Comparison of ENCODE assay signal across 19 mouse cellular contexts in genomic region chr2:77247200-77247830, GRCm38 (mm10). TPM values are rescaled to one million over a fixed set of nuclear protein-coding genes. Genes with fewer than 3 reads are reported as not detected.
DNase-seq lines count a peak whose midpoint lies in the region; ATAC-seq lines count a peak whose summit lies in the region.
"Had no signal": no experiment of that assay in that cellular context is flagged by ENCODE, and none has a peak within 500 bp of the region (broad histone marks: within the 10 kb centered on the region; RNA-seq: fewer than 3 reads in every experiment).

No protein-coding gene starts in this region.

- H3K9me3 ChIP-seq in heart, embryonic 13.5 days: no peaks in the 10 kb centered on the region
- H3K9me3 ChIP-seq in kidney, embryonic 15.5 days (replicated peaks): no peaks in the 10 kb centered on the region
- no peaks in the 10 kb centered on the region for H3K9me3 ChIP-seq in kidney, embryonic 14.5 days (ENCODE audit: control insufficient read depth, low read length)
- no peaks in the 10 kb centered on the region for H3K9me3 ChIP-seq in limb, embryonic 10.5 days (replicated peaks)
- H3K9me3 ChIP-seq: liver, embryonic 13.5 days; neural tube, embryonic 13.5 days had no signal

- 77% methylated on average over 10 of the region's 10 CpGs for WGBS in heart, embryonic 13.5 days
- 74% methylated on average over 10 of the region's 10 CpGs for WGBS in kidney, embryonic 15.5 days
- WGBS in kidney, embryonic 14.5 days: 72% methylated on average over 10 of the region's 10 CpGs
- 81% methylated on average over 10 of the region's 10 CpGs for WGBS in limb, embryonic 10.5 days

- no peak overlapping the region for H3K4me2 ChIP-seq in heart, embryonic 13.5 days
- no peak overlapping the region for H3K4me2 ChIP-seq in kidney, embryonic 15.5 days
- no peak overlapping the region for H3K4me2 ChIP-seq in kidney, embryonic 14.5 days (replicated peaks; ENCODE audit: low read depth, low read length)
- H3K4me2 ChIP-seq: liver, embryonic 13.5 days; lung, embryonic 14.5 days; neural tube, embryonic 13.5 days had no signal

- H3K27me3 ChIP-seq in heart, embryonic 13.5 days (replicated peaks): no peaks in the 10 kb centered on the region
- H3K27me3 ChIP-seq in kidney, embryonic 15.5 days: no peaks in the 10 kb centered on the region
- no peaks in the 10 kb centered on the region for H3K27me3 ChIP-seq in kidney, embryonic 14.5 days (ENCODE audit: control insufficient read depth, insufficient read depth, low read length)
- no peaks in the 10 kb centered on the region for H3K27me3 ChIP-seq in limb, embryonic 10.5 days (ENCODE audit: low read depth, poor library complexity, severe bottlenecking)
- H3K27me3 ChIP-seq: liver, embryonic 13.5 days; neural tube, embryonic 13.5 days had no signal

- H3K9ac ChIP-seq in heart, embryonic 13.5 days: 0 out of 2 replicates have a peak overlapping the region, but pooled peaks have one; percentile 17
- no peak overlapping the region for H3K9ac ChIP-seq in kidney, embryonic 15.5 days
- H3K9ac ChIP-seq in kidney, embryonic 14.5 days (ENCODE audit: low read depth, low read length): no peak overlapping the region
- H3K9ac ChIP-seq: liver, embryonic 13.5 days; lung, embryonic 14.5 days; neural tube, embryonic 13.5 days had no signal

- peaks cover 34% of the 10 kb centered on the region for H3K4me1 ChIP-seq in heart, embryonic 13.5 days
- H3K4me1 ChIP-seq in kidney, embryonic 15.5 days: peaks cover 48% of the 10 kb centered on the region
- H3K4me1 ChIP-seq in kidney, embryonic 14.5 days (ENCODE audit: control insufficient read depth, insufficient read depth, low read length): peaks cover 28% of the 10 kb centered on the region; the same call in 1 of the 2 replicates
- peaks cover 47% of the 10 kb centered on the region for H3K4me1 ChIP-seq in limb, embryonic 10.5 days
- H3K4me1 ChIP-seq: liver, embryonic 13.5 days had no signal

- ATAC-seq in heart, embryonic 13.5 days (ENCODE audit: extremely low read depth, insufficient number of reproducible peaks, low FRiP score, low TSS enrichment): no peak
- ATAC-seq in kidney, embryonic 15.5 days (replicated peaks; ENCODE audit: low FRiP score): no peak
- no peak for ATAC-seq in kidney, embryonic 14.5 days (ENCODE audit: low FRiP score, low TSS enrichment)
- ATAC-seq: CD4-positive, CD25-positive, alpha-beta regulatory T cell, adult 4 months; forebrain, embryonic 16.5 days; intestine, postnatal 0 days; midbrain, embryonic 16.5 days had no signal

- intact Hi-C loops in gastrocnemius, postnatal 36 days (cut with DNase I): no loop called here
- intact Hi-C loops in heart, postnatal 36 days (cut with DNase I): no loop called here

- H3K4me3 ChIP-seq in heart, embryonic 13.5 days: no peak overlapping the region
- no peak overlapping the region for H3K4me3 ChIP-seq in kidney, embryonic 15.5 days (replicated peaks)
- H3K4me3 ChIP-seq in kidney, embryonic 14.5 days (ENCODE audit: low read length): no peak overlapping the region
- H3K4me3 ChIP-seq in limb, embryonic 10.5 days: no peak overlapping the region
- H3K4me3 ChIP-seq: liver, embryonic 13.5 days; myocyte; neural tube, embryonic 13.5 days had no signal

- peak; percentile 67 for DNase-seq in gastrocnemius, adult 18-20 months (ENCODE audit: low spot score)
- no peak for DNase-seq in gastrocnemius, postnatal 36 days
- DNase-seq in heart, postnatal 36 days: no peak
- DNase-seq in limb, embryonic 10.5 days (ENCODE audit: low spot score): no peak
- DNase-seq: adrenal gland, postnatal 14 days; cerebellum, adult 2 months; liver, embryonic 13.5 days; lung, embryonic 14.5 days; retina, postnatal 1 day; right cerebral cortex, postnatal 25 days had no signal

- peaks cover 21% of the 10 kb centered on the region for H3K36me3 ChIP-seq in heart, embryonic 13.5 days
- H3K36me3 ChIP-seq in kidney, embryonic 15.5 days: peaks cover 31% of the 10 kb centered on the region
- H3K36me3 ChIP-seq in kidney, embryonic 14.5 days (ENCODE audit: control insufficient read depth, insufficient read depth, low read length): peaks cover 17% of the 10 kb centered on the region; the same call in 1 of the 2 replicates
- peaks cover 33% of the 10 kb centered on the region for H3K36me3 ChIP-seq in limb, embryonic 10.5 days
- H3K36me3 ChIP-seq: liver, embryonic 13.5 days had no signal

- H3K27ac ChIP-seq in heart, embryonic 13.5 days (replicated peaks): no peak overlapping the region; the same call in 1 of the 2 replicates
- peak overlapping the region; percentile 37; the same call in 1 of the 2 replicates for H3K27ac ChIP-seq in kidney, embryonic 15.5 days
- no peak overlapping the region for H3K27ac ChIP-seq in kidney, embryonic 14.5 days (ENCODE audit: low read depth, low read length)
- peak overlapping the region; percentile 63; the same call in 1 of the 2 replicates for H3K27ac ChIP-seq in limb, embryonic 10.5 days
- H3K27ac ChIP-seq: liver, embryonic 13.5 days; neural tube, embryonic 13.5 days had no signal

RNA-seq across cellular contexts. Expression of gene Sestd1, which starts 33.1 kb away (rescaled TPM):
- total RNA-seq in gastrocnemius, adult 18-20 months (2021): 1 to 10 TPM; 7.9 to 9.7 TPM
- total RNA-seq in gastrocnemius, postnatal 36 days (2021): 10 to 100 TPM in 1 of 2 experiments, 1 to 10 TPM in 1; 9.2 to 10.4 TPM
- 8.1 and 8.4 TPM in 2 replicates for polyA plus RNA-seq in heart, embryonic 13.5 days (2015; fragmentation: Nextera tagmentation; extraction: Ambion mirVana)
- 10 to 100 TPM; 20.8 to 22.4 TPM for total RNA-seq in heart, postnatal 36 days (2021)
- 26.6 and 31.1 TPM in 2 replicates for polyA plus RNA-seq in kidney, embryonic 15.5 days (2015; fragmentation: Nextera tagmentation; extraction: Ambion mirVana)
- 20.1 and 37.6 TPM in 2 replicates for polyA plus RNA-seq in kidney, embryonic 14.5 days (2014; fragmentation: Nextera tagmentation; extraction: Ambion mirVana)
- 20.0 and 23.0 TPM in 2 replicates for polyA plus RNA-seq in limb, embryonic 10.5 days (2016; fragmentation: Nextera tagmentation; extraction: Ambion mirVana)

Comparison
In these comparisons a context has a peak if more than half of its experiments do, and no peak if none do; other contexts are left out.
1. H3K27ac ChIP-seq: peak in kidney, embryonic 15.5 days (single experiment) and limb, embryonic 10.5 days (single experiment); none in heart, embryonic 13.5 days (single experiment) and kidney, embryonic 14.5 days (single experiment).